Mouse (Mus musculus) heart, embryonic 12.5 days (tissue): ENCODE results near the gene Atf6. TPM values are rescaled to one million over a fixed set of nuclear protein-coding genes. Genes with fewer than 3 reads are reported as not detected.

Experiments
- ATAC-seq: fragments of 200-750 bp; cut with Nextera tagmentation; 2 replicates; pipeline ENCODE4 v1.8.0; 2017; ENCODE audit warnings: moderate TSS enrichment, moderate library complexity; ENCODE audit not compliant: insufficient number of reproducible peaks, low FRiP score
- H3K27ac ChIP-seq: fragments of 300-500 bp; sonication (generic); 2 replicates; pipeline ENCODE4 v1.5.1; 2016; ENCODE audit warnings: mild to moderate bottlenecking, moderate library complexity; ENCODE audit not compliant: poor library complexity, severe bottlenecking
- H3K27me3 ChIP-seq: fragments of 300-500 bp; sonication (generic); replicated peaks from 2 replicates; pipeline ENCODE4 v1.6.1; 2016; ENCODE audit warnings: mild to moderate bottlenecking, moderate library complexity
- H3K36me3 ChIP-seq: fragments of 300-500 bp; sonication (generic); 2 replicates; pipeline ENCODE4 v1.6.1; 2016; ENCODE audit warnings: mild to moderate bottlenecking, moderate library complexity
- H3K4me1 ChIP-seq: fragments of 300-500 bp; sonication (generic); replicated peaks from 2 replicates; pipeline ENCODE4 v1.6.1; 2016; ENCODE audit warnings: mild to moderate bottlenecking
- H3K4me2 ChIP-seq: fragments of 300-500 bp; sonication (generic); 2 replicates; pipeline ENCODE4 v1.6.1; 2016; ENCODE audit warnings: mild to moderate bottlenecking, moderate library complexity
- H3K4me3 ChIP-seq: fragments of 300-500 bp; sonication (generic); 2 replicates; pipeline ENCODE4 v1.5.1; 2016; ENCODE audit warnings: mild to moderate bottlenecking
- H3K9ac ChIP-seq: fragments of 300-500 bp; sonication (generic); 2 replicates; pipeline ENCODE4 v1.6.1; 2016; ENCODE audit warnings: mild to moderate bottlenecking, moderate library complexity
- H3K9me3 ChIP-seq: fragments of 300-500 bp; sonication (generic); replicated peaks from 2 replicates; pipeline ENCODE4 v1.6.1; 2016; ENCODE audit warnings: mild to moderate bottlenecking, moderate library complexity
- WGBS: fragments of 180-500 bp; shearing (Covaris S2); methylation state at CpG from one replicate; pipeline ENCODE4 v1.1.7; 2016; 5-methylcytosine and 5-hydroxymethylcytosine counted together
- polyA plus RNA-seq: library from polyadenylated mRNA; unstranded; fragments of >200 nt; fragmentation: Nextera tagmentation; extraction: Ambion mirVana; gene quantifications from 2 replicates; pipeline ENCODE4 v1.2.1, GENCODE M21; 2016

The Atf6 gene
- polyA plus RNA-seq, 1 experiment from 2014 or later, result 15.0 TPM

DNA sequence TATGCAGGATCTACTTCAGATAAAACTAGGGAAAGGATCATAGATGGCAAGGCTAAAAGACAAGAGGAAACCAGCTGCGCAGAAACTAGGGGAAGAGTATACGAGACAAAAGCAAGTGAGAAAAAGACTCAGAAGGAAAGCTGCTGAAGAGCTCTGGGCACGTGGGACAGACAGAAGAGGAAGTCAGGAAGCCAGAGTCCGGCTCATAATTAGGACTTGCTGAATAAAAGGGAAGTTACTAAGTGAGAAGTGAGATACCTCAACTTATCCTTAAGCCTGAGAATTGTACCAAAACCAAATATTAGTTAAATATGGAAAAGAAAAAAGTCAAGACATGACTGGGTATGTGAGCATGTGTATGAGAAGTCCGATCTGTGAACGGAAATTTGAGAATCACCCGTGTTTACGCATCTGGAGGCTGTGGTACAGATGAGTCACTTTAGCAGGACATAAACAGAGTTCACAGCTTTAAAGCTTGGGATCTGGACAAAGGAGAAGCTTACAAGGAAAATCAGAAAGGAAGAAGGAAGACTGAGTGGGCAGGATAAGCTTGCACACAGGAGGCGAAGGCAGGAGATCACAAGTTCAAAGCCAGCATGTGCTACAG is 71.7 kb downstream of the Atf6 start:
- Histone ChIP-seq H3K4me1 (peaks cover 7% of the 10 kb centered on the region), H3K4me3 (no peak overlapping the region), H3K9ac (no peak overlapping the region), H3K4me2 (no peak overlapping the region), H3K36me3 (peaks cover 27% of the 10 kb centered on the region), H3K27ac (no peak overlapping the region), H3K27me3 (no peaks in the 10 kb centered on the region), H3K9me3 (no peaks in the 10 kb centered on the region)
- WGBS, result 77% methylated on average over 9 of the region's 9 CpGs
- ATAC-seq, result no peak

GRCm38 (mm10) chr1:170791542-170791941 is 76.0 kb downstream of the Atf6 start:
- H3K9me3 ChIP-seq, result no peaks in the 10 kb centered on the region
- H3K9ac ChIP-seq, result no peak overlapping the region
- peaks cover 31% of the 10 kb centered on the region for H3K36me3 ChIP-seq
- H3K4me3 ChIP-seq, result no peak overlapping the region
- peaks cover 4% of the 10 kb centered on the region for H3K4me1 ChIP-seq
- no peaks in the 10 kb centered on the region for H3K27me3 ChIP-seq
- H3K27ac ChIP-seq, result no peak overlapping the region
- 50% methylated on average over 6 of the region's 6 CpGs for whole genome bisulfite sequencing
- no peak overlapping the region for H3K4me2 ChIP-seq
- ATAC-seq, result no peak

- H3K36me3 ChIP-seq, result peaks cover 35% of the 10 kb centered on the region
These were observed 76.6 kb downstream of the Atf6 start for GRCm38 (mm10) chr1:170791001-170791400.

DNA sequence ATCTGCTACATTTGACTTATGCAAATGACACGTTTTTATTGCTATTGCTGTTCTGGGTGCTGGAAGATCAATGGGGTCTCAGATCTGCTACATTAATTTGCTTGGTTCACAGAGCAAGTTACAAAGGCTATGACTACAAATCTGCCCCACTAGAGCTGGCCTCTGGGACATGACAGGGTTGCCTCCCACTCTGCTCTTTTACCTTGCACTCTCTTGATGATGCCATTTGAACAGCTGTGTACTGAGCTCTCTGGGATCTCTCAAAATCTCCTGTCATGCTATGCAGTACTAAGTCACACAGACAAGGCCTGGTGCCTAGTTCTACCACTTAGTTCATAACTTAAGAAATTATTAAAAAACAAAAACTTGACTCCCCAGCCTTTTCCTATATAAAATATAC is 79.9 kb downstream of the Atf6 start:
- 52% methylated on average over 1 of the region's 1 CpGs for WGBS
- Histone ChIP-seq H3K27me3 (no peaks in the 10 kb centered on the region), H3K4me2 (no peak overlapping the region), H3K9me3 (no peaks in the 10 kb centered on the region), H3K27ac (no peak overlapping the region), H3K4me1 (peaks cover 4% of the 10 kb centered on the region), H3K36me3 (peaks cover 38% of the 10 kb centered on the region), H3K9ac (no peak overlapping the region), H3K4me3 (no peak overlapping the region)
- ATAC-seq, result no peak

More at GRCm38 (mm10) chr1:170791001-170791400, 76.6 kb downstream of the Atf6 start:
- Histone ChIP-seq H3K4me3 (no peak overlapping the region), H3K27ac (no peak overlapping the region), H3K4me2 (no peak overlapping the region), H3K9me3 (no peaks in the 10 kb centered on the region), H3K27me3 (no peaks in the 10 kb centered on the region), H3K9ac (no peak overlapping the region), H3K4me1 (peaks cover 4% of the 10 kb centered on the region)
- no peak for ATAC-seq
- WGBS, result 45% methylated on average over 3 of the region's 3 CpGs

GRCm38 (mm10) chr1:170786570-170787341 is 80.8 kb downstream of the Atf6 start:
- 92% methylated on average over 14 of the region's 14 CpGs for WGBS

GRCm38 (mm10) chr1:170777688-170778087 is 89.9 kb downstream of the Atf6 start:
- no peak for ATAC-seq

More at GRCm38 (mm10) chr1:170786570-170787341, 80.8 kb downstream of the Atf6 start:
- no peak overlapping the region for H3K9ac ChIP-seq
- H3K4me1 ChIP-seq, result peaks cover 3% of the 10 kb centered on the region
- no peaks in the 10 kb centered on the region for H3K9me3 ChIP-seq
- H3K4me3 ChIP-seq, result no peak overlapping the region
- no peak overlapping the region for H3K27ac ChIP-seq
- peaks cover 35% of the 10 kb centered on the region for H3K36me3 ChIP-seq
- H3K27me3 ChIP-seq, result no peaks in the 10 kb centered on the region
- H3K4me2 ChIP-seq, result no peak overlapping the region
- no peak for ATAC-seq

DNA sequence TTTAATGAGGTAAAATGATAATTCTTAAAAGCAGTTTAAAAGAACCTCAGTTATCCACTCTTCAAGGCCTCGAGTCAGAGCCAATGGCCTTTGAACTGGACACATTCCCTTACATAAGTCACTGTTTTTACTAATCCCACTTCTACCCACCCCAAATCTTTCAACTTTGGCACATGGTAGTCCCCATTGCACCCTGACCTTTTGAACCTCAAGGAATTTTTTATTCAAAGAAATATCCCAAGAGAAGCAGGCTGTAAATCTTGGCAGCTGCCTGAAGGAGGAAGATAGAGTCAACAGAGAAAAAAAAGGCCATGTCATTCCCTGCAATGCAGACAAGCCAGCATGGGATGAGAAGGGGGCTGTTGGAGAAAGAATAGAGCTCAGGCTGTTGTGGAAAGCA is 93.1 kb downstream of the Atf6 start:
- Histone ChIP-seq H3K9ac (no peak overlapping the region), H3K4me1 (peaks cover 4% of the 10 kb centered on the region), H3K9me3 (no peaks in the 10 kb centered on the region), H3K27ac (no peak overlapping the region), H3K27me3 (no peaks in the 10 kb centered on the region), H3K36me3 (peaks cover 7% of the 10 kb centered on the region), H3K4me3 (no peak overlapping the region), H3K4me2 (no peak overlapping the region)
- 74% methylated on average over 1 of the region's 1 CpGs for WGBS
- ATAC-seq, result no peak

More at GRCm38 (mm10) chr1:170777688-170778087, 89.9 kb downstream of the Atf6 start:
- no peaks in the 10 kb centered on the region for H3K27me3 ChIP-seq
- H3K4me1 ChIP-seq, result no peaks in the 10 kb centered on the region
- H3K4me3 ChIP-seq, result no peak overlapping the region
- peaks cover 8% of the 10 kb centered on the region for H3K36me3 ChIP-seq
- no peak overlapping the region for H3K4me2 ChIP-seq
- whole genome bisulfite sequencing, result 84% methylated on average over 4 of the region's 4 CpGs
- no peaks in the 10 kb centered on the region for H3K9me3 ChIP-seq
- no peak overlapping the region for H3K9ac ChIP-seq
- no peak overlapping the region for H3K27ac ChIP-seq

DNA sequence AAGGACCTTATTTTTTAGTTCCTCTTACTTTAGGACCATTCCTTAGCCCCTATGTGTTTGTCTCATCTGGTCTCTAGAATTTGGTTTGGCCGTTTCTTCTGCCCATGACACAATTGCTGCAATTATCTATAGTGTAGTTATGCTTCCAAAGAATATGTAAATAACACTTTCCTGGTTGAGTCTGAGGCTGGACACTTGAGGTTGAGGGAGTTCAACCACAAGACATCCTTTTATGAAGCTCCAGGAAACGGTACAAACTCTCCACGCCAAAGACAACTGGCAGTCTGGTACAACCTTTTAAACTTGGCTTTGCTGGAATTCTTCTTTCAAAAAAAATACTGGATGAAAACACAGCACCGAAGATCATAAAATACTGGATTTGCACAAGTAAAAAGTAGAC is 94.1 kb downstream of the Atf6 start:
- Histone ChIP-seq H3K4me3 (no peak overlapping the region), H3K27me3 (no peaks in the 10 kb centered on the region), H3K4me1 (peaks cover 4% of the 10 kb centered on the region), H3K36me3 (peaks cover 7% of the 10 kb centered on the region), H3K9ac (no peak overlapping the region), H3K9me3 (no peaks in the 10 kb centered on the region), H3K27ac (no peak overlapping the region), H3K4me2 (no peak overlapping the region)
- ATAC-seq, result no peak
- 86% methylated on average over 4 of the region's 4 CpGs for WGBS

DNA sequence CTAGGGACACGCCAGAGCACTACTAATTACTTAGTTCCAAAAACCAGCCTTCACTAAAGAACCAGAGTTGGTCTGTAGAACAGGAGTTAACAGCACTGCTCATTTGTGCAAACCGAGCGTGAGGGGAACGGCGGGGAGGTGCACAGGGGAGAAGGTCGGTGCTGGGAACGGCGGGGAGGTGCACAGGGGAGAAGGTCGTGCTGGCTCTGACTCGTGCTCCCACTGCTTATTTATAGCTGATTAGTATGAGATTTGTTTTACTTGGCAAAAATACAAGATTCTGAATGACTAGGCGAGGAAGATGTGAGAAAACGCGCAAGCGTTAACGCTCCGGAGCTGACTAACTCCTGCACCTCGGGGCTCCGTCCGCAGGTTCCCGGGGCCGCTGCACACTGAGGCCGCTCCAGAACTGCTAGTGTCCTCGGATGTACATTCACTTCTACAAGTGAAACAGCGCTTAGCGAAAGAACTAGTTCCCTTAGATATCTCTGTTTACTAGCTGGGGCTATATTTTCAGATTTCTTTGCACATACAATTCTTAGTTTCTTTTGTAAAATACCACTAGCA is 96.1 kb downstream of the Atf6 start:
- no peak overlapping the region for H3K9ac ChIP-seq
- ATAC-seq, result no peak
- WGBS, result 52% methylated on average over 25 of the region's 25 CpGs

GRCm38 (mm10) chr1:170770691-170771090 is 96.9 kb downstream of the Atf6 start:
- Histone ChIP-seq H3K4me1 (peaks cover 11% of the 10 kb centered on the region), H3K27ac (no peak overlapping the region), H3K9me3 (no peaks in the 10 kb centered on the region), H3K27me3 (no peaks in the 10 kb centered on the region), H3K4me2 (no peak overlapping the region), H3K36me3 (peaks cover 4% of the 10 kb centered on the region; the same call in 1 of the 2 replicates), H3K4me3 (no peak overlapping the region), H3K9ac (no peak overlapping the region)
- 80% methylated on average over 14 of the region's 14 CpGs for WGBS
- no peak for ATAC-seq

More for the DNA sequence above, 96.1 kb downstream of the Atf6 start:
- H3K27me3 ChIP-seq, result no peaks in the 10 kb centered on the region
- 0 out of 2 replicates have a peak overlapping the region, but pooled peaks have one; percentile 7 for H3K4me3 ChIP-seq
- peak overlapping the region; percentile 34 for H3K4me2 ChIP-seq
- peaks cover 4% of the 10 kb centered on the region; the same call in 1 of the 2 replicates for H3K36me3 ChIP-seq
- H3K9me3 ChIP-seq, result no peaks in the 10 kb centered on the region
- H3K27ac ChIP-seq, result no peak overlapping the region
- H3K4me1 ChIP-seq, result peaks cover 11% of the 10 kb centered on the region

DNA sequence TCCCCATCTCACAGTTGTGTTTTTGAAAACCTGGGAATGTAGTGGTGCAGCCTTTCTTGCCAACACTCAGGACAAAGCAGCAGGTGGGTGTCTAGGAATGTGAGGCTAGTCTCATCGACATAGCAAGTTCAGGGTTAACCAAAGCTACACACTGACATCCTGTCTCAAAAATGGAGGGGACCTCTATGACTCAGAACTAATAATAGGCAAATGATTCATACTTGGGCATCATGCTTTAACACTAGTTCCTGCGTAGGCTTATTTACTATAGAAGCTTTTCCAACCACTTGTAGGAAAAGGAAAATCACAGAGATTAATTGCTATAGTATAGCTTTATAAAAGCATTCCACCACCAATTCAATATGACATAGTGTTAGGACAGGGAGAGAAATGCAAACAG is 100.6 kb downstream of the Atf6 start:
- no peaks in the 10 kb centered on the region for H3K27me3 ChIP-seq
- WGBS, result 46% methylated on average over 2 of the region's 2 CpGs
- H3K9ac ChIP-seq, result no peak overlapping the region
- no peak overlapping the region for H3K4me3 ChIP-seq
- no peak overlapping the region for H3K4me2 ChIP-seq
- H3K4me1 ChIP-seq, result peaks cover 11% of the 10 kb centered on the region
- H3K27ac ChIP-seq, result peak overlapping the region; percentile 23; the same call in 1 of the 2 replicates
- no peak for ATAC-seq
- H3K36me3 ChIP-seq, result peaks cover 9% of the 10 kb centered on the region; the same call in 1 of the 2 replicates
- no peaks in the 10 kb centered on the region for H3K9me3 ChIP-seq
